Mouse (Mus musculus) limb, embryonic 15.5 days (tissue): Measurements from ENCODE around the gene Ttll10. TPM values are rescaled to one million over a fixed set of nuclear protein-coding genes. Genes with fewer than 3 reads are reported as not detected.

Experiments
- microRNA counts: library from miRNA; unstranded; fragments of <30 nt; microRNA quantifications from one replicate; lab custom pipeline; 2016
- microRNA-seq: library from miRNA; unstranded; fragments of <30 nt; microRNA quantifications from one replicate; pipeline ENCODE4, GENCODE M21; 2016
- polyA plus RNA-seq: library from polyadenylated mRNA; unstranded; fragments of >200 nt; fragmentation: Nextera tagmentation; extraction: Ambion mirVana; gene quantifications from 2 replicates; pipeline ENCODE4 v1.2.1, GENCODE M21; 2015

Gene Ttll10
- polyA plus RNA-seq, 1 experiment from 2014 or later: 3.1 TPM

MicroRNAs within 50 kb of the gene (microRNA counts, 519-probe panel; counts per million panel counts)
- 3,106 counts per million, percentile 72 among the panel's probes with 10 or more counts for microRNA mmu-miR-200a (lab: Ali Mortazavi, UCI)
- 3,420 counts per million, percentile 80 among the panel's probes with 10 or more counts for microRNA mmu-miR-200b (lab: Ali Mortazavi, UCI)
- 3,715 counts per million, percentile 86 among the panel's probes with 10 or more counts for microRNA mmu-miR-429 (lab: Ali Mortazavi, UCI)

Small RNA genes lying within 50 kb of the gene (microRNA-seq; reads per million reads assigned to microRNA genes)
- gene Mir200a (449 reads per million, percentile 67 among the genes with 10 or more reads in this experiment), gene Mir200b (2,286 reads per million, percentile 82 among the genes with 10 or more reads in this experiment), gene Mir429 (7,435 reads per million, percentile 93 among the genes with 10 or more reads in this experiment)

Other genes starting within 250 kb of the Ttll10 start
- gene Ccnl2, start 246.9 kb downstream of the Ttll10 start, polyA plus RNA-seq: 185 and 187 TPM in 2 replicates
- gene Aurkaip1, start 228.1 kb downstream of the Ttll10 start, polyA plus RNA-seq: 123 and 128 TPM in 2 replicates
- 150 and 197 TPM in 2 replicates for gene Mxra8, start 219.7 kb downstream of the Ttll10 start, polyA plus RNA-seq
- 7.1 and 10.4 TPM in 2 replicates for gene Dvl1, start 212.0 kb downstream of the Ttll10 start, polyA plus RNA-seq
- gene Tas1r3, start 196.1 kb downstream of the Ttll10 start, polyA plus RNA-seq: 0.32 and 0.42 TPM in 2 replicates
- 19.7 and 20.8 TPM in 2 replicates for gene Cptp, start 190.0 kb downstream of the Ttll10 start, polyA plus RNA-seq
- gene Ints11, start 189.9 kb downstream of the Ttll10 start, polyA plus RNA-seq: 69.5 and 72.3 TPM in 2 replicates
- 61.8 and 66.6 TPM in 2 replicates for gene Pusl1, start 167.6 kb downstream of the Ttll10 start, polyA plus RNA-seq
- gene Acap3, start 167.6 kb downstream of the Ttll10 start, polyA plus RNA-seq: 23.3 and 23.8 TPM in 2 replicates
- gene Ube2j2, start 115.6 kb downstream of the Ttll10 start, polyA plus RNA-seq: 87.9 and 99.7 TPM in 2 replicates
- 48.3 and 50.3 TPM in 2 replicates for gene C1qtnf12, start 97.1 kb downstream of the Ttll10 start, polyA plus RNA-seq
- 16.1 and 16.4 TPM in 2 replicates for gene B3galt6, start 66.8 kb downstream of the Ttll10 start, polyA plus RNA-seq
- gene Sdf4, start 66.5 kb downstream of the Ttll10 start, polyA plus RNA-seq: 175 and 176 TPM in 2 replicates
- 0.55 and 0.99 TPM in 2 replicates for gene Tnfrsf4, start 45.6 kb downstream of the Ttll10 start, polyA plus RNA-seq
- gene Tnfrsf18, start 33.2 kb downstream of the Ttll10 start, polyA plus RNA-seq: 3.6 and 5.4 TPM in 2 replicates
- 29.9 and 31.8 TPM in 2 replicates for gene 9430015G10Rik, start 50.6 kb upstream of the Ttll10 start, polyA plus RNA-seq
- 1.0 and 1.2 TPM in 2 replicates for gene Rnf223, start 71.1 kb upstream of the Ttll10 start, polyA plus RNA-seq
- 53.8 and 67.1 TPM in 2 replicates for gene Agrn, start 138.1 kb upstream of the Ttll10 start, polyA plus RNA-seq
- gene Isg15, start 141.4 kb upstream of the Ttll10 start, polyA plus RNA-seq: 3.4 and 3.6 TPM in 2 replicates
- 3.1 and 4.4 TPM in 2 replicates for gene AW011738, start 143.9 kb upstream of the Ttll10 start, polyA plus RNA-seq
- 4.7 and 6.7 TPM in 2 replicates for gene Perm1, start 156.5 kb upstream of the Ttll10 start, polyA plus RNA-seq
- gene Plekhn1, start 175.4 kb upstream of the Ttll10 start, polyA plus RNA-seq: 44.6 and 45.5 TPM in 2 replicates
- 58.0 and 68.4 TPM in 2 replicates for gene Noc2l, start 176.6 kb upstream of the Ttll10 start, polyA plus RNA-seq
- gene Samd11, start 196.2 kb upstream of the Ttll10 start, polyA plus RNA-seq: 0.52 and 0.83 TPM in 2 replicates